Mouse (Mus musculus) retina, postnatal 7 days (tissue): ENCODE data around the gene D10Jhu81e.

Experiments
- DNase-seq: peaks from one replicate; pipeline ENCODE4 v3.0.0-alpha.2; 2012; ENCODE audit warnings: low read depth, low spot score

Gene D10Jhu81e

DNA sequence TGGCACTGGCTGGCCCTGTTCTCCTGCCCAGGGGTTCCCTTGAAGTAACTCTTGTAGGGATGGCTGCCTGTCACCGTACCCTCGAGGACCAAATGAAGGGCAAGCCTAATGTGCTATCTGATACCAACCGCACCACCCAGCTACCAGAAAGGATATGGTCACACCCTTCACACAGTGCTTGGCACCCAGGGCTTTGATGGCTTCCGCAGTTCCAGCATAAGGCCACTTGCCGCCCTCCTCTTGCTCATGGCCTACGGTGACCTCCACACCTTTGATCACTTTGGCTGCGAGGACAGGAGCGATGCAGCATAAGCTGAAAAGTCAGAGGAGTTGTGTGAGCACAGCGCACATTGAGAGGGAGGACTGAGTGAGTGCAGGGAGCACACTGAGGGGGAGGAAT, 6.3 kb downstream of the D10Jhu81e start:
- no peak for DNase-seq

DNA sequence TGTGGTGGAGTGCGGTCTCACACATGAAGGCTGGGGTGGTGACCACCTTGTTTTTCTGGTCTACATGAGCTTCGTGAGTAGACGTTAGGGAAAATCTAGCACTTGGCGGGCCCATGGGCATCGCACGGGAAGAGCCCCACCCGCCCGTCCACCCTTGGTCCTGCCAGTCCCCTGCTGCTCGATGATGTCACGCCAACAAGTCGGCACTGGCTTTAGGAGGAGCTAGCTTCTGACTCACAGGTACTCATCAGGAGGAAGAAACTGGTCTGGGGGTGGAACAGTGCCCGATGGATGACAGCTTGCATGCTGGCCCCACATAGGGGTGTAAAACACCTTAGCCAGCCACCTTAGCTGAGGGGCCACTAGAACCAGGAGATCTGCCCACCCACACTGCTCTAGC, 6.9 kb downstream of the D10Jhu81e start:
- DNase-seq: no peak

DNA sequence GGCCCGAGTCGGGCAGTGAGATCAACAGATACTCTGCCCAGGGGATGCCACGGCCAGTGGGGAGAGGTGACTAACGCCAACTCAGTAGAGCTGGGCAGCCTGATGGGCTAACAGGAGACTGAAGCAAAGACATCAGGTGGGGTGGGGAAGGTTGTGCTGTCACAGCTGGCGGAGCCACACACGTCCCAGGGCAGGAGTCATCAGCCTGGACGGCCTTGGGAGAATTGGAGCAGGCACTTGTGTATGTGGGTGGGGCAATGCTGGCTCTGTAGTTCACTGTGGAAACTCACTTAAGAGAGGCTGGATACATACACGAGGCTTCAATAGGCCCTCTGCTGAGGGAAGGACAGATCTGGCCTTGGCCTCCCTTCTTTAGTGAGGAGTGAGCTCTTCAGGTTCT, 8.5 kb downstream of the D10Jhu81e start:
- no peak for DNase-seq

DNA sequence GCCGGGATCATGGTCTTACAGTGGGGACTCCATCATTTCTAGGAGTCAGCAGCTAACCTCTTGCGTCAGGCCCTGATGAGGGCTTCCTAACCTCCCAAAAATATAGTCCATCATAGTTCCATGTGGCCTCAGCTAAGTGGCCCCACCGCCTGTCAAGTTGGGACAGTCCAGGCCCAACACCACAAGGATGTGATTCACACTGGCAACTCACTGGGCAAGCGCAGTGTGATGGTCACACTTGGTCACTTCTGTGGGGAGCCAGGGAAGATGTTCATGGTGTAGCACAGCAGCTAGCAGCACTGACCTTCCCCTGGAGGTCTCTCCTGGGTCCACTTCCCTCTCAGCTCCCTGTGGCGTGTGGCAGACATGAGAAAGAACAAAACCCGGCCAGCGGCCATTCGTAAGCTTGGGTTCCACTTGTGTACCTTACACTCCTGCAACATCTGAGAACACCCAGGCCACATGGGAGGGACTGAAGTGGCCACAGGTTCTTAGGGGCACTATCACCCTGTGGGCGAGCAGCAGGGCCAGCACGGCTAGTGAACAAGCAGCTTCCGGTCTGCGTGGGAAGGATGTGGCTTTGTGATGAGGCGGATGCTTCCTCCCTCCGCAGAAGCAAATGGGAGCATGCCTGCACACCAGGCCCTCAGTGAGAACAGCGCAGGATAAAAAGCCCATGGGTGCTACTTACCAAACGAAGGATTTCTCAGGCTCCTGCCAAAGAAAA, 9.1 kb downstream of the D10Jhu81e start:
- DNase-seq: no peak

- peak; percentile 78 for DNase-seq
Observed at GRCm38 (mm10) chr10:78159906-78160305, 9.7 kb downstream of the D10Jhu81e start.

GRCm38 (mm10) chr10:78159252-78159878, 10.2 kb downstream of the D10Jhu81e start:
- DNase-seq: no peak

- no peak for DNase-seq
Observed at GRCm38 (mm10) chr10:78158041-78158440, 11.5 kb downstream of the D10Jhu81e start.

DNA sequence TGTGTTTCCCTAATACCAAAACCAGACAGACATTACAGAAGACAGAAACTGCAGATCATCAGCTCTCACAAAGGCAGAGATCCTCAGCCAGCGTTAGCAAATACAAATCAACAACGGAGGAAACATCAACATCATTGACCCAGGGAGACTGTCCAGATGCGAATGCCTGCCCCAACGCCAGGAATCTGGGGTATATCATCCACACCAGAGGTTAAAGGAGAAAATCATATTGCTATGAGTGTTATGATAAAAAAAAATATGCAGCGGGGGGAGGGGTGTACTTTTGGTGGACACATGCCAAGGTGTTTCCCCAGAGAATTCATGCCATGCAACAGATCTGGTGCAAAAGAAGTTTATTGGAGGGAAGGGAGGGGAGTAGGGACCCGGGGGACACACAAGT, 12.7 kb downstream of the D10Jhu81e start:
- no peak for DNase-seq

- DNase-seq: no peak
Observed at GRCm38 (mm10) chr10:78148834-78149766, 20.5 kb downstream of the D10Jhu81e start.

DNA sequence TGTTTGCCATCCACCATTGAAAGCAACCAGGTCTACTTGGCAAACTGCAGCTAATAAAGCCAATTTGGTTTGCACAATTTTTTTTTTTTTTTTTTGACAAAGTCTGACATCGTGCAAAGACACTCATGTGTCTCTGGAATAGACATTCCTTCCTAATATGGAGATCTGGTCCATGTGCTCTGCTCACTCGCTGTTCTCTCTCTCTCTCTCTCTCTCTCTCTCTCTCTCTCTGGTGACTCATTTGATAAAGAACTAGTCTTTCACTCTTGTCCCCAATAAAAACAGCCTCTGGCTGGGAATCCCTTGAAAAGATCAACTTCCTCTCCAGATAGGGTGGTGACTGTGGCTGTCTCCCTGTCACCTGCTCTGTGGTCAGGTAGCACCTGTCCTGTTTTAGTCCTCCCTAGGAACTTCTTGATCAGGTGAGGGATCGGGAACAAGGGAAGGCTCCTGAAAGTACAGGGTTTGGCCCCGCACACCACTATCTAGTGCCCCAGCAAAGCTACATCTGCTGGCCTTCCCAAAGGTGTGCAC, 21.6 kb downstream of the D10Jhu81e start:
- no peak for DNase-seq

DNA sequence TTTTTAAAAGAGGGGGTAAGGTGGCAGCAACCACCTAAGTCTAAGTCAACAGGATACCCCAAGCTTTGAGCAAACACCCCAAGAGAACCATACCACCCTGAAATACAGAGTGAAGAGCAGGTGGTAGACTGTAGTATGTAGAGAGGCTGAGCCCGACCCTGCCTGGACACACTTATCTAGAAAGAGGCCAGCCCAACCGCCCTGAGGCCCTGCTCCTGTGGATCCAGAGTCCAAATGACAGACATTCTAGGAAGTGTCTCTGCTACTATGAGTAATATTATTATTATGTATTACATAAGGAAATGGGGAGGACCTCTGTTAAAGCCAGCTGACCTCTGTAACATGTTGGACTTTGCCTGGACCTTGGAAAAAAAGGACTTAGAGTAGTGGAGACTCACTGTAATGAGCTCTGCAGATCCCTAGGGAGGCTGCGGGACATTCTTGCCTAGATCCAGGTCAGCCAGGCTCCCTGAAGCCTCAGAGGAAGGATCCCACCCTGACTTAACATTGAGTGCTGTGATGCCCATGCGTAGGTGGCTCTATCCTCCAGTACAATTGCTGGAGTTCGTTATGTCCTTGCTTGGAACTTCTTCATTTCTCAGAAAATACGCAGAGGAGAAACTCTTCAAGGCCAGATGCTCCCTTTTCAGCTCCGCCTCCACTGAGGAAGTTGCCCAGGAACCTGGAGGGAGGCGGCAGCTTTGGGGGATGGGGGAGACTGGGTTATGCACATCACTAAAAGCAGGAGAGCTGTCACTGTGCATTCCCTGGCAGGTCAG, 25.7 kb downstream of the D10Jhu81e start:
- DNase-seq: no peak

DNA sequence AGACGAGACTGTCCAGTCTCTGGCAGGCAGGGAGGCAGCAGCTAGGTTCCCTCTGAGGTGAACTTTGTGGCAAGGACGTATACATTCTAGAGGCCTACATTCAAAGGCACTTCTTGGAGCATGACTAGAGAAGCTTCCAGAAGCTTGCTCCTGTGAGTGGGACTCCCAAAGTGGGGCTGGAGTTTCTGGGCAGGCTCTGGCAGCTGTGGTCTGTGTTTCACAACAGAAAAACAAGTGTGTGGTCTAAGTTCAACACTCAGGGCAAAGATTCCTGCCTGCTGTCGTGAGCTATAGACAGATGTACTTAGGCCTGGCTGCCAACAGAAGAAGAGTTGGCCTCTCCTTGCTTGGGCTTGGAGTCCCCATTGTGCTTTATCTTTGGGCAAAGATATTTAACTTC, 28.7 kb downstream of the D10Jhu81e start:
- no peak for DNase-seq

GRCm38 (mm10) chr10:78140251-78140600, 29.4 kb downstream of the D10Jhu81e start:
- DNase-seq: no peak

DNA sequence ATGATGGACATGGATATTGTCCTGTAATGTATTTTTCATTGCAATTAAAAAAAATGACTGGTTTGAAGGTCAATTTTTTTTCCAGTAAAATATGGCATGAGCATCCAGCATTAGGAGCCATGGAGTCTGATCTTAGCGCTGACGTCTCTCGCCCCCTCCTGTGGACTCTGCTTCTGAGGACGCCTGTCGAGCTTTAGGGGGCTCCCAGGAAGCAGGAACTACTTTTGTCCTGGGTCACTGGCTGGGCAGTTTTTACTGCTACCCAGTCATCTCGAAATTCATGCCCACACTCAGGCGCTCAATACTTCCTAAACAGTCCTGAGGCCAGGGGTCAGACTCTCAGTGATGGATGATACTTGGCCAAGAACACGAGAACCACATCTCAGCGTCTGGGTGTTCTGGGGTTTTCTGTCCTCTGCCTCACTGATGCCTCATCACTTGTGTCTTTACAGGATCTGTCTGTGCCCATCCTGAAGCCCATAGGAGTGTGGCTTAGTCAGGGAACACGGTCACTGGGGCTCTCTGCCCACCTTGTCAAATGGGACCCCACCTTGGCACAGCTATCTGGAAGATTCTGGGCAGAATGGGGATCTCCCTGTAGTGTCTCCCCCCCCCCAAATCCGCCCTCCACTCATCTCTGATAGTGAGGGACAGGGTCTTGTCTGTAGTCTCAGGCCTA, 29.9 kb downstream of the D10Jhu81e start:
- DNase-seq: no peak

- DNase-seq: no peak
Observed at GRCm38 (mm10) chr10:78138812-78139523, 30.6 kb downstream of the D10Jhu81e start.

DNA sequence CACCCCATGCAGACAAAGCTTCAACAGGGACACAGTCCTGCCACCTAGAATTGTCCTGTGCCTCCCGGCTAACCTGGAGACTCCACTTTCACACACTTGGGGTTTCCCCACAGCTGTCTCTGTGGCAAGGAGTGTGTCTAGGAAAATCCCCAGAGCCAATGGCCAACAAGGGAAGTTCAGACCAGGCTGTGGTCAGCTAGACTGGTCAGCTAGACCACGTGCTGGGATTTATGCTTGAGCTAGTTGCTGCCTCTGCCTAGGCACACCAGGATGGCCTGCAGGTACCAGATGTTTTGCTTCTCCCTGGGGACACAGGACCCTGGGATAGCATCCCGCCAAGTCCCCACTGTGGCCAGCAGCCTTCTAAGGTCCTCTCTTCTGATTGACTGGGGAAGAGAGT, 32.4 kb downstream of the D10Jhu81e start:
- no peak for DNase-seq

DNA sequence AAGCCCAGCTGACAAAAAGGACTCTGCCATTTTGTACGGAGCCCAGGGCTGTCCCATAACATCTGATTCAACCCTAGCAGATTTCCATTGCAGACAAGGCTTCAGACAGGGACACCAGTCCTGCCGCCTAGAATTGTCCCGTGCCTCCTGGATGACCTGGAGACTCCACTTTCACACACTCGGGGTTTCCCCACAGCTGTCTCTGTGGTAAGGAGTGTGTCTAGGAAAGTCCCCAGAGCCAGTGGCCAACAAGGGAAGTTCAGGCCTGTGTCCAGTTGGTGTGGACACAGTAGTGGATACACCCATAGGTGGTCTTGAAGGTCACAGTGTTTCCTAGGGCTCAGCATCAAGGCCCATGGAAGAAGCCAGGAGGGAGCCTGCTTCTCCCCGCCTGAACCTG, 33.6 kb downstream of the D10Jhu81e start:
- no peak for DNase-seq

- DNase-seq: no peak
Observed at GRCm38 (mm10) chr10:78134975-78135798, 34.4 kb downstream of the D10Jhu81e start.

DNA sequence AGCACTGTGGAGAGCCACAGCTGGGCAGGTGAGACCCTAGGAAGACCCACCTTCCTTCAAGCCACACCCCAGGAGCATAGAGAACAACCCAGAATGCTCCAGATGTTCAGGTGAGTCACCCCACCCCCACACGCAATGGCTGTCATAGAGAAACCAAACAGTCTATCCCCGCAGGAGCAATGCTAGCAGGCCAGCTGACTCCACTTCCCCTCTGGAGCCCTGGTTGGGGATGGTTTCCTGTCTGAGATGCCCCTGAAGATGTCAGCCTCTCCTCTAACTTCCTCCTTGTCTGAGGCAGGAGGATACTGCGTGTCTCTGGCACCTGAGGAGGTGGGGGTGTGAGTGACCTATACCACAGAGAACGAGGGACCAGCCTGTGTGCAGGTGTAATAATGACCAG, 35.2 kb downstream of the D10Jhu81e start:
- DNase-seq: no peak
